Mouse (Mus musculus) left cerebral cortex, postnatal 10 days (tissue): ENCODE data around the gene Zfp319. TPM values are rescaled to one million over a fixed set of nuclear protein-coding genes. Genes with fewer than 3 reads are reported as not detected.

ENCODE experiments used
- DNase-seq, 2 experiments: peaks; one replicate each; pipeline ENCODE4 v3.0.0; 2021 to 2022; ENCODE audit warnings: low spot score in 2 of 2, mixed read lengths in 1 of 2; ENCODE audit errors: extremely low spot score in 1 of 2
- intact Hi-C: fragments of 180-260 bp; cut with DNase I; formaldehyde crosslinking; loops from one replicate; pipeline ENCODE4 v1.15.1; 2025
- total RNA-seq, 2 experiments: library from RNA; stranded (reverse); gene quantifications; 2 replicates each; pipeline ENCODE4 v1.2.3; 2021

Zfp319 gene
- total RNA-seq, 2 experiments from 2014 or later = 17.0 to 18.0 TPM

- DNase-seq = peak in 1 of 2 experiments; percentile 77
- intact Hi-C loops = loop anchor here (5.0 kb wide), 1 partner anchor 79 kb away; the partner anchor contains the start of gene Cfap20
These were observed 21.4 kb upstream of the Zfp319 start for GRCm38 (mm10) chr8:95352871-95353866.

DNA sequence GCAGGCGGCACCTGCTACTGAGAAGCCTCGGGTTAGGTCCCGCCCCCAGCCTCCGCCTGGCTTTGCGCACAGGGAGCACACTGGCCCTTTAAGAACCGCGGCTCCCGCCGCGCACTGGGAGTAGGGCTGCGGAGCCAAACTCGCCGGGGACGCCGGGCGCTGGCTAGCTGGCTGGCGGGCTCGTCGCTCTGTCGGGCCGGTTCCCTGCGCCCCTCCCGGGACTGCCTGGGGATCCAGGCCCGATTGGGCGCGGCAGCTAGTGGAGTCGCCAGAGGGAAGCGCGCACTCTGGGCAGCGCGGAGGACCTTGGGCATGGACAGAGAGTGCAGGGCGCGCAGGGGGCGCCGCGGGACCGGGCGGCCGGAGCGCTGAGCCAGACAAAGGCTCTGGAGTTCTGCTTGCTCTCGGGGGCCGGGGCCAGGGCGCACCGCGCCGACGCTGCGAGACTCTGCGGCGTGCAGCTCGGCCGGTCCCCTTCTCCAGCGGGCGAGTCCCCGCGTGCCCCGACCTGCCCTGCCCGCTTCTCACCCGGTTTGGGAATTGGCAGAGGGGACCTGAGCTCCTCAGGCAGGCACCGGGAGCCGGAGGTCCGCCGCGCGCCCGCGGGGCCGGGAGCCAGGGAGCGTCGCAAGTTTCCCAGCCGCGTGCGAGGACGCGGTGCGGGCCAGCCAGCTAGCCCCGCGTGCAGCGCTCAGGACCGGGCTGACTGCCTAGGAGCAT lies 20.6 kb upstream of the Zfp319 start, which contains the start of gene Mmp15:
TSS of gene Mmp15 (plus strand) at position 118 of the 720 bp plus-strand sequence.
- intact Hi-C loops = loop anchor here (5.0 kb wide), 1 partner anchor 80 kb away; the partner anchor contains the start of gene Cfap20
- DNase-seq = peak in 1 of 2 experiments; percentile 87

DNA sequence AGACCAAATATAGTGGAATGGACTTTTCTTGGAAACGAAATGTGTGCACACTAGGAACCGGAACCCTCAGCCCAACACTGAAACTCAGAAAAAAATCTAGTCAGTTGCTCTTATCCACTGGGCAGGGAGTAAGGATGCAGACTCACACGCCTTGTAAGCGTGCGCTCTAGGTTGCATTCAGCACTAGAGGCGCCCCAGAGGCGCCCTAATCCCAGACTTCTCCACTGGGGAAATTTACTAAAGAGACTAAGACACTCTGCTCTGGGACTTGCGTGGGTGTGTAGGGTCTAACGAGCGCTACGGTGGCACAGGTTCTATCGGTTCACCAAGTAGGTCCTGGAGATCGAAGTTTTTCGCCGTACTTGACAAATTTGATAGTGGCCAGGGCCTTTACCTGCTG lies 19.7 kb upstream of the Zfp319 start:
- intact Hi-C loops = loop anchor here (5.0 kb wide), 1 partner anchor 81 kb away; the partner anchor contains the start of gene Cfap20
- peak in 1 of 2 experiments; percentile 57 for DNase-seq

DNA sequence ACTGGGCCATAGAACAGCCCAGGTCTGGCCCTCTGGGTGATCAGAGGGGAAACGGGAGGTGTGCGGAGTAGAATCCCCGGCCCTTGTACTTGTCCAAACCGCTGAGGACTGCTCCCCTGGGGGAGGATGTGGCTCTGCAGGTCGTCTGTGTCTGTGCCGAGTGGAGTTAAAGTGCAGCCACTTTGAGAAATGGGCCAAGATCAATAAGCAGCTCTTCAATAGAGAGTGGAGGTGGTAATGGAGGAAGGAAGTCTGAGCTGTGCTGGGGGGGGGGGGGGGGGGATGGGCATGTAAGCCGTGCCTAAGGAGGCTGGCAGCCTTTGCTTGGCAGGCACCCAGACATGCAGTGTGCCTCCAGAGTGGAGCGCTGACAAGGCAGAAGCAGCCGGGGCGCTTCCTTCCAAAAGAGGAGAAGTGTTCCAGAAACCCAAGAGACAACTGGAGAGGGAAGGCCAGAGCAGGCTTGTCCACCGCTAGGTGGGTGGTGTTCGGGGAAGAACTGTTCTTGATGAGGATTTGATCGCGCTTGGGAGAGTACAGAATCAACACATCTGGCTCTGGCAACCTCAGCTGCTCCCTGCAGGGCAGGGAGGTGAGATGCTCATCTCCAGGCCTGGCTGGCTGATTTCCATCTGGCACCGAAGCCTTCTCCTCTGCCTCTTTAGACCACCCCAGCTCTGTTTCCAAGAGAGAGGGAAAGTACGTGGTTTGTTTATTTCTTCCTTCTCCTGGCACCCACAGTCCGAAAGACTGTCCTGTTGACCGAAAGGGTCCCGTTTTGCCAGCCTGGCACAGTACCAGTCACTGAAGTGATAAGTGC lies 17.3 kb upstream of the Zfp319 start:
- peak; percentile 84 to 92 for DNase-seq
- intact Hi-C loops = loop anchor here (2.0 to 10.0 kb wide), 3 partner anchors 98 to 366 kb away; partner anchors contain the start of gene Setd6

- DNase-seq = no peak
- intact Hi-C loops = loop anchor here (2.0 to 10.0 kb wide), 3 partner anchors 99 to 366 kb away; partner anchors contain the start of gene Setd6
These were observed 16.6 kb upstream of the Zfp319 start for GRCm38 (mm10) chr8:95348356-95348755.

- intact Hi-C loops = loop anchor here (5.0 to 10.0 kb wide), 2 partner anchors 100 to 368 kb away; partner anchors contain the start of gene Setd6
- peak; percentile 81 to 83 for DNase-seq
These were observed 15.1 kb upstream of the Zfp319 start for GRCm38 (mm10) chr8:95346643-95347545.

DNA sequence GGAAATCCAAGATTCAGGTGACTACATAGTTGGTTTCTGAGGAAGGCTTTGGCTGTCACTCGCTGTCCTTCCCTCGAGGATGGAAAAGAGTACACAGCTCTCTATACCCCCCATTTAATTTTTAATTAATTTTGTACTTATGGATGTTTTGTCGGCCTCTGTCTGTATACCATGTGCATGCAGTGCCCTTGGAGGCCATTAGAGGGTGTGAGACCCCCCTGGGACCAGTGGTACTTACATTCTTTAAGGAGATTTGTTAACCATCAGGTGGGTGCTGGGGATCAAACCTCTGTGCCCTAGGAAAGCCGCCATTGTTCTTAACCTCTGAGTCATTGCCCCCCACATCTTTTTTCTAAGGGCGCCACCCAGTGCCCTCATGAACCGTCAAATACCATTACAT lies 12.9 kb upstream of the Zfp319 start:
- no peak for DNase-seq
- intact Hi-C loops = loop anchor here (5.0 to 10.0 kb wide), 2 partner anchors 103 to 370 kb away; partner anchors contain the start of gene Setd6

GRCm38 (mm10) chr8:95341721-95342120 lies 10.0 kb upstream of the Zfp319 start:
- no peak for DNase-seq
- intact Hi-C loops = loop anchor here (10.0 kb wide), 1 partner anchor 373 kb away; the partner anchor contains the start of gene Setd6

- DNase-seq = no peak
- intact Hi-C loops = no loop called here
These were observed 4.6 kb upstream of the Zfp319 start for GRCm38 (mm10) chr8:95336363-95336762.

- DNase-seq = no peak
These were observed 4.0 kb upstream of the Zfp319 start for GRCm38 (mm10) chr8:95335706-95336105.

DNA sequence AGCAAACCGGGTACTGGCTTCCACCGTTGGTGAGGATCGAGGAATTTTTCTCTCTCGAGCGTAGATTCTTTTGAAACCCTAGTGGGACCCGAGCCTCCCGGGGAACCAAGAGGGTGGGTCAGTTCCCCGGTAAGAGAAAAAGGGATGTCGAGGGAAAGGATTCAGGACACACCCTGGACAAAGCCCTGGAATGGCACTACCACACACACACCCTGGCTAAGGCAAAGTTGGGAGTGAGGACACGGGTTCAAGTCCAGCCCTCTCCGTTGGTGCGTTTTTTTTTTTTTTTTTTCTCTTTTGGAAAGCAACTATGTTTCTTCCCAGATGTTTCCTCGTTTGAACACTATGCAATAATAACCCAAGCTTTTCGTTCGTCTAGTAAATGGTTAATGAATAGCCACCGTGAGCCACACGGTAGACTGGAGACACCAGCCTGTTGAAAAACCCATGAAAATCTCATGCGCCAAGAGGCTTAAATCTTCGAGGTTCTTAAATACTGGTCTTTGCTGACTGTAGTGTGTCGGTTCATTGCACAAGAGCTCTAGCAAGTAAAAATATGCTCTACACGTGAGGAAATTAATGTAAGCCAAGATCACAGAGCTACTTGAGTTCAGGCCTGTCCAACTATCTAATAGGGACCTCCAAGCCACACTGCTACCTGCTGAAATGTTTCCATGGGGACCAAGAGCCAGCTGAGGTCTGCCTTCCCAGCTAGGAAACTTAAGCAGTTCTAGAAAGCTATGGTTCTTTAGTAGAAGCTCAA lies 868 bp upstream of the Zfp319 start:
- no peak for DNase-seq
- intact Hi-C loops = no loop called here

More at GRCm38 (mm10) chr8:95335706-95336105, 4.0 kb upstream of the Zfp319 start:
- intact Hi-C loops = no loop called here

GRCm38 (mm10) chr8:95331156-95331719 lies 512 bp downstream of the Zfp319 start:
- intact Hi-C loops = loop anchor here (2.0 kb wide), 1 partner anchor 76 kb away; no protein-coding TSS in a partner anchor
- peak in 1 of 2 experiments; percentile 87 for DNase-seq

GRCm38 (mm10) chr8:95330367-95330766 lies 1.4 kb downstream of the Zfp319 start:
- intact Hi-C loops = loop anchor here (2.0 kb wide), 1 partner anchor 76 kb away; no protein-coding TSS in a partner anchor
- no peak for DNase-seq

DNA sequence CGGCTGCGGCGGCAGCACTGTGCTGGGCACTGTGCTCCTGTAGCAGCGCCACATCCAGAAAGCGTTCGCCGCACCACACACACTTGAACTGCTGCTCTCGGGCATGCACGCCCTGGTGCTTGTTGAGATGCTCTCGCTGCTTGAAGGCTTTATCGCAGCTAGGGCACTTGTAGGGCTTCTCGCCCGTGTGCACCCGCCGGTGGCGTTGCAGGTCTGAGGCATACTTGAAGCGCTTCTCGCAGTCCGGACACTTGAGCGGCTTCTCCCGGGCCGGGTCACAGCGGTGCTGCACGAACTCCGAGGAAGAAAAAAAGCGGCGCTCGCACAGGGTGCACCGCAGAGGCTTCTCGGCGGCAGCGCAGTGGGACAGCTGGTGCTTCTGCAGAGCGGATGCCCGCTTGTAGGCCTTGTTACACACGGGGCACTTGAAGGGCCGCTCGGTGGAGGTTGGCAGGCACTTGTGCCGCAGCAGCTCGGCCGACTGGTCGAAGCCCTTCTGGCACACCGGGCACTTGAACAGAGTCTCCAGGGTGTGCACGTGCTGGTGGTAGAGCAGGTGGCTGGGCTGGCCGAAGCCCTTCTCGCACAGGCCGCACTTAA lies 3.8 kb downstream of the Zfp319 start:
- intact Hi-C loops = no loop called here
- no peak for DNase-seq

- DNase-seq = no peak
- intact Hi-C loops = no loop called here
These were observed 4.9 kb downstream of the Zfp319 start for GRCm38 (mm10) chr8:95326822-95327221.

- no peak for DNase-seq
- intact Hi-C loops = no loop called here
These were observed 7.1 kb downstream of the Zfp319 start for GRCm38 (mm10) chr8:95324646-95325045.
